Mouse (Mus musculus) CD4-positive helper T cell, adult 2 months (primary cell): ENCODE data around the gene Emilin1.

ENCODE experiments used
- DNase-seq: peaks from one replicate; pipeline ENCODE4 v3.0.0-alpha.2; 2012; ENCODE audit warnings: low read depth, missing footprints, low spot score

Gene Emilin1

GRCm38 (mm10) chr5:30959198-30959854 lies 46.1 kb downstream of the Emilin1 start:
- DNase-seq = peak; percentile 15

DNA sequence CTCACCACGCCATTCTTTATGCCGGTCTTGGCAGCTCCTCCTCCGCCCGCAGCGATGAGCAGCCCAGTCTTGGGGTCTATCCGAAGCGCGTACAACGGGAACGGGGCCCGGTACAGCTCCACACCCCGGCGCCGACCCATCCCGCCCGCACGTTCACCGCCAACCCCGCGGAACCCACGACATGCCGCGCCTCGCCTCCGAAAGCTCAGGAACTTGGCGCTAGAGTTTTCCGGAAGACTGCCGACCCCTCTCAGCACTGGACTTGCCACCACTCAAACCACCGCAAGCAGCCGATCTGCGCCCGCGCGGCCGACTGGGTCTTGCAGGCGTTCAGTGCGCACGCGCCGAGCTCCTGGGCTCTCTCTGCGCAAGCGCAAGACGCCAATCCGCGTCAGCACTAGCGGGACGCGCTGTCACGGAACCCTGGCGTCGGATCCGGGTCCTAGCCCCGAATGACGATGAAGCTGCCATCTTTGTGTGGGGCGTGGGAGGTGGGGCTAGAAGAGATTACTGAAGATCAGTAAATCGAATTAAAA lies 46.8 kb downstream of the Emilin1 start, which contains the start of gene Preb:
Preb (minus strand) TSS at position 396 of the 536 bp plus-strand sequence.
- DNase-seq = peak; percentile 98

DNA sequence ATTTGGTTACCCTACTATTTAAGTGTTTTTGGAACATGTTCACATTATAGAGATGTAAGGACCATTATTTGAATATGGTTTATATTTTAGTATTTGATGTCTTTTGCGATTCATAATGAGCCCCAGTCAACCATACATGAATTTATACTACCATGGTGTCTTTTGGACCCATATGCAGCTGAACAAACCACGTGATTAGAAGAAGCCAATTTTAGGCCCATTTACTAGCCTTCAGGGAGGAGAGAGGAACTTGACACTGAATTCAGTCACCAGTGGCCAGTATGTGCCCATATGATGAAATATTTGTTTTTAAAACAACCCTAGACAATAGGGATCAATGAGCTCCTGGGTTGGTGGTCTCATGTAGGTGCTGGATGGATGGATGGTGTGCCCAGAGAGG lies 47.6 kb downstream of the Emilin1 start:
- DNase-seq = no peak

- peak; percentile 70 for DNase-seq
These were observed 48.6 kb downstream of the Emilin1 start for GRCm38 (mm10) chr5:30961545-30962505.

GRCm38 (mm10) chr5:30963916-30964315 lies 50.7 kb downstream of the Emilin1 start:
- no peak for DNase-seq

GRCm38 (mm10) chr5:30966189-30966588 lies 53.0 kb downstream of the Emilin1 start:
- no peak for DNase-seq

DNA sequence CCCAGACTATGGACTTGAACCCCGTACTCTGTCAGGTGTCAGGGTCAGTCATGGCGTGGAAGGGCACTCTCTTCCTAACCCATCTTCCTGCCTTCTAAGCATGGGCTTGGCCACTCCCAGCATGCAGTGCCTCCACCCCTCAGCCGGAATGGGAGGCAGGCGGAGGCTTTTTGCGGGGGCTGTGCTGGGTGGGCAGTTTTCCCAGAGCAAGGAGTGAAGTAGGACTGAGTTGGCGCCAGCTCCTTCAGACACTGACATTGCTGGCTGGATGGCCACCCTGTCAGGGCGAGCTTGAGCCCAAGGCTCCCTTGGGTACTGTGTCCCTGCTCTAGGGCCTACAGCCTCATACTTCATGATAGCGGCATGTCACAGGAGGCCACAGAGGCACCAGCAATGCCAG lies 55.2 kb downstream of the Emilin1 start, which contains the start of gene Tcf23:
Tcf23 (plus strand) TSS at position 247 of the 400 bp plus-strand sequence.
- no peak for DNase-seq

- no peak for DNase-seq
These were observed 56.2 kb downstream of the Emilin1 start for GRCm38 (mm10) chr5:30969440-30969839.
